8 mouse cellular contexts compared by ENCODE assay signal in genomic region chr2:127541185-127541584, GRCm38 (mm10). TPM values are rescaled to one million over a fixed set of nuclear protein-coding genes. Genes with fewer than 3 reads are reported as not detected.
A peak's percentile ranks its signal among the peaks of the same experiment; 100 is the strongest.
DNase-seq lines count a peak whose midpoint lies in the region; ATAC-seq and TF ChIP-seq lines count a peak whose summit lies in the region.

Gene Prom2 (minus strand): TSS chr2:127541467.

- peak within 1 kb of the TSS; percentile 32 for H3K4me3 ChIP-seq in intestine, embryonic 16.5 days (ENCODE audit: low read length)
- H3K4me3 ChIP-seq in lung, postnatal 0 days (ENCODE audit: low read depth, low read length): peak within 1 kb of the TSS; percentile 2; the same call in 1 of the 2 replicates

- intact Hi-C loops in left cerebral cortex, postnatal 14 days (cut with DNase I): no loop called here

- peak; percentile 95 for ATAC-seq in intestine, embryonic 16.5 days
- peak; percentile 87 for ATAC-seq in lung, postnatal 0 days

- peaks cover 11% of the 10 kb centered on the region for H3K4me1 ChIP-seq in intestine, embryonic 16.5 days (ENCODE audit: control insufficient read depth, insufficient read depth, low read length)
- no peaks in the 10 kb centered on the region for H3K4me1 ChIP-seq in lung, postnatal 0 days (ENCODE audit: insufficient read depth, low read depth, low read length)

- peaks cover 33% of the 10 kb centered on the region for H3K27me3 ChIP-seq in intestine, embryonic 16.5 days (replicated peaks; ENCODE audit: control insufficient read depth, insufficient read depth, low read length)
- H3K27me3 ChIP-seq in lung, postnatal 0 days (replicated peaks; ENCODE audit: insufficient read depth, low read length): peaks cover 5% of the 10 kb centered on the region; the same call in 1 of the 2 replicates

- no peaks in the 10 kb centered on the region for H3K9me3 ChIP-seq in intestine, embryonic 16.5 days (ENCODE audit: control insufficient read depth, low read length)
- no peaks in the 10 kb centered on the region for H3K9me3 ChIP-seq in lung, postnatal 0 days (ENCODE audit: low read length)

- peak; percentile 27 for DNase-seq in R1 (ENCODE audit: low read depth, low spot score)
- peak; percentile 12 for DNase-seq in embryo, embryonic 10.5 days (ENCODE audit: low spot score)
- DNase-seq in lung, postnatal 0 days (ENCODE audit: low spot score): peak; percentile 74
- DNase-seq in thymus, postnatal 0 days (ENCODE audit: low spot score): no peak
- no peak for DNase-seq in T-cell, adult 2 months (ENCODE audit: low spot score)
- no peak for DNase-seq in left cerebral cortex, postnatal 14 days (ENCODE audit: low spot score in 2 of 2)
- DNase-seq in thymus, adult 18-20 months: no peak

- H3K4me2 ChIP-seq in intestine, embryonic 16.5 days (ENCODE audit: low read depth, low read length): peak within 1 kb of the TSS; percentile 56
- peak within 1 kb of the TSS; percentile 48 for H3K4me2 ChIP-seq in lung, postnatal 0 days (replicated peaks; ENCODE audit: low read depth, low read length)

- WGBS in intestine, embryonic 16.5 days: 2% methylated on average over 29 of the region's 29 CpGs
- 3% methylated on average over 29 of the region's 29 CpGs for WGBS in lung, postnatal 0 days

- no peak within 1 kb of the TSS for H3K27ac ChIP-seq in intestine, embryonic 16.5 days (ENCODE audit: low read length)
- no peak within 1 kb of the TSS for H3K27ac ChIP-seq in lung, postnatal 0 days (ENCODE audit: low read length)

- TF ChIP-seq EP300 in lung, postnatal 0 days (IDR thresholded peaks at IDR 0.05): no peak

- H3K9ac ChIP-seq in intestine, embryonic 16.5 days (ENCODE audit: low read depth, low read length): peak within 1 kb of the TSS; percentile 40; the same call in 1 of the 2 replicates
- no peak within 1 kb of the TSS for H3K9ac ChIP-seq in lung, postnatal 0 days (replicated peaks; ENCODE audit: low read depth)

- no peaks in the 10 kb centered on the region for H3K36me3 ChIP-seq in intestine, embryonic 16.5 days (ENCODE audit: control insufficient read depth, insufficient read depth, low read length)
- H3K36me3 ChIP-seq in lung, postnatal 0 days (ENCODE audit: insufficient read depth, low read length): no peaks in the 10 kb centered on the region

- TF ChIP-seq CTCF in lung, postnatal 0 days (IDR thresholded peaks at IDR 0.05): no peak

RNA-seq across cellular contexts. Expression of gene Prom2, which starts in this region (rescaled TPM):
- 0.56 and 0.58 TPM in 2 replicates for polyA plus RNA-seq in intestine, embryonic 16.5 days (2015; fragmentation: Nextera tagmentation; extraction: Ambion mirVana)
- 0.40 and 0.53 TPM in 2 replicates for polyA plus RNA-seq in lung, postnatal 0 days (2015; fragmentation: Nextera tagmentation; extraction: Ambion mirVana)
- polyA plus RNA-seq in thymus, postnatal 0 days (2015; fragmentation: Nextera tagmentation; extraction: Ambion mirVana): 0.36 and 0.81 TPM in 2 replicates
- total RNA-seq in left cerebral cortex, postnatal 14 days (2021): under 1 TPM; 0.08 to 0.18 TPM

Comparison
In these comparisons a context has a peak if more than half of its experiments do, and no peak if none do; other contexts are left out.
1. Peak in ATAC-seq, H3K4me3 ChIP-seq, H3K9ac ChIP-seq and H3K4me2 ChIP-seq in intestine, embryonic 16.5 days; RNA of the gene not detected or under 1 TPM.
2. Peak in DNase-seq, ATAC-seq, H3K4me3 ChIP-seq and H3K4me2 ChIP-seq in lung, postnatal 0 days; RNA of the gene not detected or under 1 TPM.
3. DNase-seq: peak in R1 (single experiment) and embryo, embryonic 10.5 days (single experiment); none in thymus, postnatal 0 days (single experiment), T-cell, adult 2 months (single experiment), left cerebral cortex, postnatal 14 days (0 of 2) and thymus, adult 18-20 months (0 of 2).